Mouse (Mus musculus): ENCODE measurements at regions not wholly inside any gene's neighbourhood (a gene's known extent, or its start where the extent isn't known, plus 50 kb on each side); places are given as distances from the start of the nearest gene placed in this dataset.

DNA sequence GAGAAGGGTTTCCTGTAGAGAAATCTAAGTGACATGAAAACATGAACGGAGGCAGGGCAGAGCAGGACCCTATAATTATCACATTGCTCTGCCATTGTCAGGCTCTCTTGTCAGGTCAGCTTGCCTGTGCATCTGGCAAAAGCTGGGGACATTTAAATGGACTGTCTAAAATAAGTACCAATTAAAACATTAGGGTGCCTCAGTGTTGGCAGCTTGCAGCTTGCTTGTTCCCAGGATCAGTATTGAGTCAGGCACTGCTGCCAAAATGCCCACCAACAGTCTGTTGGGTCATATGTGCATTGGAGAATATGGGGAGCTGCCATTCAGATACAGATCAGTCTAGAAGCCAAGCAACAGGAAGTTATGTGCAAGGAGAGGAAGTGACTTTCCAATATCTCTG, 349.5 kb upstream of the B3gat1 start:
- no peak for DNase-seq (ENCODE audit: low read depth)

GRCm38 (mm10) chr9:26398635-26399034, 334.9 kb upstream of the B3gat1 start:
- no peak for DNase-seq (ENCODE audit: low read depth)

GRCm38 (mm10) chr9:26422897-26423823, 310.4 kb upstream of the B3gat1 start:
- no peak for DNase-seq (ENCODE audit: low read depth)

GRCm38 (mm10) chr9:26435507-26435906, 298.0 kb upstream of the B3gat1 start:
- no peak for DNase-seq (ENCODE audit: low read depth)

- DNase-seq (ENCODE audit: low read depth): no peak
Measured at GRCm38 (mm10) chr9:26437244-26437643, 296.3 kb upstream of the B3gat1 start.

- no peak for DNase-seq (ENCODE audit: low read depth)
Measured at GRCm38 (mm10) chr9:26453924-26454323, 279.6 kb upstream of the B3gat1 start.

DNA sequence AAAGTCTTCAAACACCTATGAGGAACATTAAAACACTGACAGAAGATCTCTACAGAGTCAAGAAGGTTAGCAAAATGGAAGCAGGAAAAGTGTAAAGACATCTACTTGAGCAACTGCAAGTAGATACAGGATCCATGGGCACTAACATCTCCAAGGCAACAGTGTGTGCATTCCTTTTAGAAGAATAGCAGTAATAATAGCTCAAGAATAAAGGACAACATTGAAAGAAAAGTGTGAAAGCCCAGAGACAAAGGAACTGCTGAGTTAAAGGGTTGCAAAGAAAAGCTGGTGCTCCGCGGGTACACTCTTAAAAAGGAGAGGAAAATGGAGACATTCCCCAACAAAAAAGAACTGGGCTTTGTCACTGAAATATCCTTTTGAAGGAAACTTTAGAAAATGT, 272.4 kb upstream of the B3gat1 start:
- DNase-seq (ENCODE audit: low read depth): no peak

- DNase-seq (ENCODE audit: low read depth): no peak
Measured at GRCm38 (mm10) chr9:26470694-26471392, 262.7 kb upstream of the B3gat1 start.

DNA sequence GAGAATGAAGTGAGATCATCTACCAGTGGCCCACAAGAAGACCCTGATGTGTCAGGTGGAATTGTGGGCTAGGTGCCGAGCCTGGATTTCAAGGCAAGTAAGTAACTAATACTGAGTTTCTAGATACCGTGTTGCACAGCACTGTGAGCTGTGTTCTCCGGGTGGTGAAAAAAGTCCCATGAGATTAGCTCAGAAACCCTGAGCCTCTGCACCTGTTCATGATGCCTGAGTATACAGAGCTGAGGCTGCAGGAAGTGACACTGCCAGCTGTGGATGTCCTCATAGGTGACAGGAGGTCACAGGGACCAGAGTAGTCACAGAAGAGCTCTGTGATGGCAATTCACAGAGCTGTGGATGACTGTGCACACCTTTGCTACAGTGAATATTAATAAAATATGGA, 257.2 kb upstream of the B3gat1 start:
- DNase-seq (ENCODE audit: low read depth): no peak

- no peak for DNase-seq (ENCODE audit: low read depth)
Measured at GRCm38 (mm10) chr9:26480881-26481280, 252.6 kb upstream of the B3gat1 start.

GRCm38 (mm10) chr9:26481890-26482289, 251.6 kb upstream of the B3gat1 start:
- DNase-seq (ENCODE audit: low read depth): no peak

- DNase-seq (ENCODE audit: low read depth): no peak
Measured at GRCm38 (mm10) chr9:26493740-26494139, 239.8 kb upstream of the B3gat1 start.

- DNase-seq (ENCODE audit: low read depth): no peak
Measured at GRCm38 (mm10) chr9:26502027-26502426, 231.5 kb upstream of the B3gat1 start.

GRCm38 (mm10) chr9:26505941-26506340, 227.6 kb upstream of the B3gat1 start:
- DNase-seq (ENCODE audit: low read depth): no peak

GRCm38 (mm10) chr9:26518651-26519050, 214.9 kb upstream of the B3gat1 start:
- peak; percentile 34 for DNase-seq (ENCODE audit: low read depth)

DNA sequence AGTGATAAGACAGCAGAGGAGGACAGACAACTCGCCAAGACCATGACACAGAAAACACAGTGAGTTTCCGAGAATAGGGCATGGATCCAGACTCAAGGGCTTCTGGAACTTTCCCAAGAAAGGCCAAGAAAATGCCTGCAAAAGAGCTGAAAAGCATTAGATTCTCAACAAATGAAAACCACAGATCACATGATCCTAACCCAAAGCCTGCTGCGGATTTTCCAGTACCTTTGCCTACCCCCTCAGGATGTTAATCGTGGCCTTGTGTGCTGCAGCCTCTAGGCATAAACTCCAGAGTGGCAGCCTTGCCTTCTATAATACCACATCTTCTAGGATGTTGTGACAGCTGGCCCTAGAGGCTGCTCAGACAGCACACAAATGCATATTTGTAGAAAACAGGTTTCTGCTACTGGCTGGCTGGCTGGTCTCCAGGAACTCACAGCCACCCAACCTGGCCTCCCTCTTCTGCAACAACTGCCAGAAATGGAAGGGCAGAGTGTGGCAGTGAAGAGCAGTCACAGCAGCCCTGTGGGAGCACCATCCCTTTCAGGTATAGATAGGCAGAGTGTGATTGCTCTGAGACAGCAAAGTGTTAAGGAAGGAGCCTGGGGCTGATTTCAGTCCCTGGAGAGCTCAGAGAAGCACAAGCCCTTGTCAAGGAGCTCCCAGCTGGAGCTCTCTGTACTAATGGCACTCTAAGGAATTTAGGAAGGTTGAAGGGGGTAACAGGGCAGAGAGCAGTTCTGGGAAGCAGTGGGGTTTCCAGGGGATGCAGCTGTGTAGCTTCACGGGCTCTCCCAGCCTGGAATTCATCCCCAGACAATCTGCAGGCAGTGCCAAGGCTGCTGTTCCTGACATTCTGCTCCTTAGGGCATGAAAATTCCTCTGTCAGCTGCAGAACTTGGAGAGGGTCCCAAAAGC, 213.7 kb upstream of the B3gat1 start:
- DNase-seq (ENCODE audit: low read depth): peak; percentile 24

DNA sequence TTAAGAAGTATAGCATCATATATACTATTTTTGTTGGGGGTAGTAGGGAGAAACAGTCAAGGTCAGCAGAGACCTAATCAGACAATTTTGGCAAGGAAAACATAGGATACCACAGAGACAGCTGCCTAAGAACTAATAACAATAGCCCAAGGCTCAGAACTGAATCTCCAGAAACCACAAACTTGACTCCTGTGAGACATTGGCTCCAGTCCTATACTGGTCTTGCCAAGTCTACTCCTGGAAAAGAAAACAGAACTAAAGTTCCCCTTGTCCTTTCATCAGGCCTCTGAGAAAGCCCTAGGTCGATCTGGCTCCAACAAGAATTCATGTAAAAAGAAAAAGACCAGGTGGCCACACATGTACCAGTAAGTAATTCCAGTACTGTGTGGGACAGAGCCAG, 209.4 kb upstream of the B3gat1 start:
- peak; percentile 8 for DNase-seq (ENCODE audit: low read depth)

DNA sequence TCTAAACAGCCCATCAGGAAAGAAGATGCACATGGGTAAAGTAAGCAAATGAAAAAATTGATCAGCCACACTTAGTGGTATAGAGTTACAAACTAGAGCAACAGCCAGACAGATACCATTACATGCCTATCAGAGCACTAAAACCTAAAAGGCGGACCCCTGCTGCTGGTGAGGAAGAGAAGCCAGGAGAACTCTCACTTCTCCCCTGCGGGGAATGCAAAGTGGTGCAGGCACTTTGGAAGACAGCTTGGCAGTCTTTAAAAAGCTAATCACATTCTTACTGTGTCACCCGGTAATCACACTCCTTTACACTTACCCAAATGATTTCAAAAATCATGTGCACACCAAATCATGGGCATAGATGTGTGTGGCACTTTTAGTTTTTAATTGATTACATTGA, 204.8 kb upstream of the B3gat1 start:
- no peak for DNase-seq (ENCODE audit: low read depth)

DNA sequence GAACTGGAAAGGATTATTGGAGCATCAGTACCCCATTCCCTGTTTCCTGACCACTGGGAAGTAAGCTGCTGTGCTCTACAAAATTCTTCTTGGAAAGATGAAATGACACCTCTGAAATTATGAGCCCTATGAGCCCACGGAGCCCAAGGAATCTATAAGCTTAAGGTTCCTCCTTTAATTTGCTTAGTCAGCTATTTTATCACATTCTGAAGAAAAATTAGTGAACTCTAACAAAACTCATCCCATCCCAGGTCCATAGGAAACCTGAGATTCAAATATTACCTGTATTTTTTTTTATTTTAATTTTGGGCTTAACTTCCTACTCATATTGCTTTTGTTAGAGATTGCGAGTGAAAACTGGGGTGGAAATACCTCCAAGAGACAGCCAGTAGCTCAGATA, 194.5 kb upstream of the B3gat1 start:
- no peak for DNase-seq (ENCODE audit: low read depth)

- DNase-seq (ENCODE audit: low read depth): no peak
Measured at GRCm38 (mm10) chr9:26548328-26548922, 185.1 kb upstream of the B3gat1 start.

GRCm38 (mm10) chr9:26549118-26549517, 184.4 kb upstream of the B3gat1 start:
- DNase-seq (ENCODE audit: low read depth): no peak

DNA sequence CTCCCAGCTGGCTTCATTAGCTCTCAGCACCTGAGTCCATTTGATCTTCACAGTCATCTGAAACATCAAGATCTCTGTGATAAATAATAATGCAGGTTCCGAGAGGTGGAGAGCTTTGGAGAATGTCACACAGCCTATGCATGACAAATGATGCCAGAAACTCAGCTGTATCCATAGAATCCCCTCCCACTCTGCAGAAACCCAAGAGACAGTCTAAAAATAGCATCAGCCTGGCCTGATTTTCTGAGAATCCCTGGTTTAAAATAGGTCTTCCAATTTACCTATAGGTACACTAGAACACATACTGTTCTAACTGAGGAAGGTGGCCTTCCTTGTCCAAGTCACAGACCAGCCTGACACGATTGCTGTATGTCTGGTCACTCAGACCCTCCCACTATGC, 184.0 kb upstream of the B3gat1 start:
- DNase-seq (ENCODE audit: low read depth): no peak
